13 mouse cellular contexts compared by ENCODE assay signal in genomic region chr6:56373753-56374152, GRCm38 (mm10).
A peak's percentile ranks its signal among the peaks of the same experiment; 100 is the strongest.
DNase-seq lines count a peak whose midpoint lies in the region; ATAC-seq lines count a peak whose summit lies in the region.
"Had no signal": no experiment of that assay in that cellular context is flagged by ENCODE, and none has a peak within 500 bp of the region (broad histone marks: within the 10 kb centered on the region; RNA-seq: fewer than 3 reads in every experiment).

No protein-coding gene starts in this region.

- no peak overlapping the region for H3K27ac ChIP-seq in hindbrain, embryonic 11.5 days (ENCODE audit: low read depth, low read length)
- no peak overlapping the region for H3K27ac ChIP-seq in hindbrain, embryonic 10.5 days
- peak overlapping the region; percentile 92 for H3K27ac ChIP-seq in heart, embryonic 16.5 days (ENCODE audit: low read length)
- 0 out of 2 replicates have a peak overlapping the region, but pooled peaks have one; percentile 22 for H3K27ac ChIP-seq in neural tube, embryonic 14.5 days (ENCODE audit: low read depth, low read length)

- no peak overlapping the region for H3K9ac ChIP-seq in hindbrain, embryonic 11.5 days (ENCODE audit: low read depth, low read length)
- H3K9ac ChIP-seq in heart, embryonic 16.5 days (ENCODE audit: low read length), result no peak overlapping the region
- H3K9ac ChIP-seq in neural tube, embryonic 14.5 days (replicated peaks; ENCODE audit: low read depth, low read length), result no peak overlapping the region
- H3K9ac ChIP-seq: forebrain, embryonic 13.5 days; lung, embryonic 14.5 days had no signal

- H3K27me3 ChIP-seq in hindbrain, embryonic 11.5 days (ENCODE audit: control insufficient read depth, insufficient read depth, low read length), result no peaks in the 10 kb centered on the region
- H3K27me3 ChIP-seq in hindbrain, embryonic 10.5 days (ENCODE audit: insufficient read depth, poor library complexity, severe bottlenecking), result no peaks in the 10 kb centered on the region
- no peaks in the 10 kb centered on the region for H3K27me3 ChIP-seq in heart, embryonic 16.5 days (ENCODE audit: control insufficient read depth, insufficient read depth, low read length)
- no peaks in the 10 kb centered on the region for H3K27me3 ChIP-seq in neural tube, embryonic 14.5 days (ENCODE audit: control insufficient read depth, insufficient read depth, low read length)
- H3K27me3 ChIP-seq: forebrain, embryonic 13.5 days had no signal

- no peaks in the 10 kb centered on the region for H3K4me1 ChIP-seq in hindbrain, embryonic 11.5 days (replicated peaks; ENCODE audit: control insufficient read depth, insufficient read depth, low read length)
- no peaks in the 10 kb centered on the region for H3K4me1 ChIP-seq in hindbrain, embryonic 10.5 days (replicated peaks)
- peaks cover 29% of the 10 kb centered on the region for H3K4me1 ChIP-seq in heart, embryonic 16.5 days (ENCODE audit: control insufficient read depth, insufficient read depth, low read length)
- H3K4me1 ChIP-seq in neural tube, embryonic 14.5 days (ENCODE audit: control insufficient read depth, insufficient read depth, low read length), result no peaks in the 10 kb centered on the region

- H3K4me2 ChIP-seq in hindbrain, embryonic 11.5 days (replicated peaks; ENCODE audit: low read depth, low read length), result no peak overlapping the region
- H3K4me2 ChIP-seq in heart, embryonic 16.5 days (ENCODE audit: low read depth, low read length), result no peak overlapping the region; the same call in 1 of the 2 replicates
- no peak overlapping the region for H3K4me2 ChIP-seq in neural tube, embryonic 14.5 days (ENCODE audit: low read depth, low read length)
- H3K4me2 ChIP-seq: forebrain, embryonic 13.5 days; lung, embryonic 14.5 days had no signal

- H3K9me3 ChIP-seq in hindbrain, embryonic 11.5 days (ENCODE audit: control insufficient read depth, low read length), result no peaks in the 10 kb centered on the region
- H3K9me3 ChIP-seq in hindbrain, embryonic 10.5 days, result no peaks in the 10 kb centered on the region
- H3K9me3 ChIP-seq in heart, embryonic 16.5 days (replicated peaks; ENCODE audit: control insufficient read depth, low read length), result no peaks in the 10 kb centered on the region
- H3K9me3 ChIP-seq in neural tube, embryonic 14.5 days (ENCODE audit: control insufficient read depth, low read length), result no peaks in the 10 kb centered on the region
- H3K9me3 ChIP-seq: forebrain, embryonic 13.5 days had no signal

- H3K4me3 ChIP-seq in hindbrain, embryonic 11.5 days (ENCODE audit: low read depth, low read length), result no peak overlapping the region
- H3K4me3 ChIP-seq in hindbrain, embryonic 10.5 days, result no peak overlapping the region
- no peak overlapping the region for H3K4me3 ChIP-seq in heart, embryonic 16.5 days (ENCODE audit: low read length)
- no peak overlapping the region for H3K4me3 ChIP-seq in neural tube, embryonic 14.5 days (ENCODE audit: low read depth, low read length)
- H3K4me3 ChIP-seq: forebrain, embryonic 13.5 days; myocyte had no signal

- WGBS in hindbrain, embryonic 11.5 days, result 90% methylated on average over 3 of the region's 3 CpGs
- 92% methylated on average over 3 of the region's 3 CpGs for WGBS in hindbrain, embryonic 10.5 days
- 30% methylated on average over 3 of the region's 3 CpGs for WGBS in heart, embryonic 16.5 days
- WGBS in neural tube, embryonic 14.5 days, result 81% methylated on average over 3 of the region's 3 CpGs

- no peak for DNase-seq in hindbrain, embryonic 11.5 days (ENCODE audit: low spot score)
- no peak for DNase-seq in hindbrain, embryonic 10.5 days (ENCODE audit: low spot score)
- peak; percentile 50 for DNase-seq in cerebellum, adult 9-11 months
- no peak for DNase-seq in layer of hippocampus, postnatal 36 days
- DNase-seq: kidney, adult 18-20 months; right cerebral cortex, adult 18-20 months; thymus, postnatal 14 days had no signal

- peak; percentile 13; the same call in 1 of the 2 replicates for ATAC-seq in hindbrain, embryonic 11.5 days (ENCODE audit: low FRiP score)
- ATAC-seq in heart, embryonic 16.5 days (replicated peaks; ENCODE audit: extremely low read depth, insufficient read depth, low FRiP score), result peak; percentile 92
- ATAC-seq in neural tube, embryonic 14.5 days (ENCODE audit: low read depth), result peak; percentile 35; the same call in 1 of the 2 replicates
- ATAC-seq in CD4-positive, CD25-positive, alpha-beta regulatory T cell, adult 4 months, result no peak

- H3K36me3 ChIP-seq in hindbrain, embryonic 11.5 days (ENCODE audit: control insufficient read depth, insufficient read depth, low read length), result no peaks in the 10 kb centered on the region
- H3K36me3 ChIP-seq in hindbrain, embryonic 10.5 days, result no peaks in the 10 kb centered on the region
- no peaks in the 10 kb centered on the region for H3K36me3 ChIP-seq in heart, embryonic 16.5 days (ENCODE audit: control insufficient read depth, insufficient read depth)
- H3K36me3 ChIP-seq in neural tube, embryonic 14.5 days (ENCODE audit: control insufficient read depth, insufficient read depth, low read length), result no peaks in the 10 kb centered on the region

Comparison
In these comparisons a context has a peak if more than half of its experiments do, and no peak if none do; other contexts are left out.
1. H3K27ac ChIP-seq: peak in heart, embryonic 16.5 days (single experiment) and neural tube, embryonic 14.5 days (single experiment); none in hindbrain, embryonic 11.5 days (single experiment) and hindbrain, embryonic 10.5 days (single experiment).